Mouse (Mus musculus) kidney, postnatal 4 days (tissue): ENCODE measurements around the gene Bak1.

Experiments
- DNase-seq, 2 experiments: peaks; one replicate each; pipeline ENCODE4 v3.0.0; 2021; ENCODE audit warnings: mixed read lengths in 2 of 2

The Bak1 gene

GRCm38 (mm10) chr17:27028909-27029308 lies at the start of gene Bak1:
Gene Bak1 (minus strand): TSS chr17:27029009.
- no peak for DNase-seq

GRCm38 (mm10) chr17:27078499-27078898 lies 49.7 kb upstream of the Bak1 start:
- no peak for DNase-seq

GRCm38 (mm10) chr17:27077920-27078319 lies 49.1 kb upstream of the Bak1 start:
- peak in 1 of 2 experiments; percentile 50 for DNase-seq

- DNase-seq, result no peak
Measured at GRCm38 (mm10) chr17:27077133-27077532, 48.3 kb upstream of the Bak1 start.

GRCm38 (mm10) chr17:27074849-27075745 lies 46.3 kb upstream of the Bak1 start:
- no peak for DNase-seq

GRCm38 (mm10) chr17:27074236-27074635 lies 45.4 kb upstream of the Bak1 start:
- DNase-seq, result no peak

GRCm38 (mm10) chr17:27073778-27074177 lies 45.0 kb upstream of the Bak1 start:
- no peak for DNase-seq

GRCm38 (mm10) chr17:27073126-27073525 lies 44.3 kb upstream of the Bak1 start:
- no peak for DNase-seq

GRCm38 (mm10) chr17:27072363-27072762 lies 43.6 kb upstream of the Bak1 start:
- DNase-seq, result no peak

- DNase-seq, result peak; percentile 70 to 72
Measured at GRCm38 (mm10) chr17:27071630-27072029, 42.8 kb upstream of the Bak1 start.

GRCm38 (mm10) chr17:27070913-27071312 lies 42.1 kb upstream of the Bak1 start:
- DNase-seq, result no peak

GRCm38 (mm10) chr17:27069071-27069470 lies 40.3 kb upstream of the Bak1 start:
- DNase-seq, result no peak

GRCm38 (mm10) chr17:27066065-27066464 lies 37.3 kb upstream of the Bak1 start:
- no peak for DNase-seq

- DNase-seq, result no peak
Measured at GRCm38 (mm10) chr17:27064195-27064594, 35.4 kb upstream of the Bak1 start.

- peak in 1 of 2 experiments; percentile 34 for DNase-seq
Measured at GRCm38 (mm10) chr17:27063717-27064116, 34.9 kb upstream of the Bak1 start.

- DNase-seq, result no peak
Measured at GRCm38 (mm10) chr17:27062684-27063083, 33.9 kb upstream of the Bak1 start.

- no peak for DNase-seq
Measured at GRCm38 (mm10) chr17:27061727-27062126, 32.9 kb upstream of the Bak1 start.

GRCm38 (mm10) chr17:27060698-27061097 lies 31.9 kb upstream of the Bak1 start:
- peak in 1 of 2 experiments; percentile 70 for DNase-seq

- DNase-seq, result no peak
Measured at GRCm38 (mm10) chr17:27057517-27058055, 28.8 kb upstream of the Bak1 start.

GRCm38 (mm10) chr17:27056812-27057516 lies 28.2 kb upstream of the Bak1 start, which contains the start of gene Itpr3:
Gene Itpr3 (plus strand): TSS chr17:27057304.
- DNase-seq, result peak; percentile 85 to 90

GRCm38 (mm10) chr17:27056170-27056569 lies 27.4 kb upstream of the Bak1 start:
- peak; percentile 79 to 87 for DNase-seq

GRCm38 (mm10) chr17:27051514-27051913 lies 22.7 kb upstream of the Bak1 start:
- DNase-seq, result peak; percentile 82 to 87

GRCm38 (mm10) chr17:27050853-27051252 lies 22.0 kb upstream of the Bak1 start:
- DNase-seq, result no peak
